Mouse (Mus musculus) forebrain, embryonic 13.5 days (tissue): ENCODE measurements around the gene Gpr75. TPM values are rescaled to one million over a fixed set of nuclear protein-coding genes. Genes with fewer than 3 reads are reported as not detected.

Experiments used
- polyA plus RNA-seq: library from polyadenylated mRNA; unstranded; fragments of >200 nt; fragmentation: Nextera tagmentation; extraction: Ambion mirVana; gene quantifications from 2 replicates; pipeline ENCODE4 v1.2.1, GENCODE M21; 2015

Gene Gpr75
- polyA plus RNA-seq, 1 experiment from 2014 or later, result 1.8 TPM

Other genes with a start within 250 kb of the Gpr75 start
- 8.3 and 10.1 TPM in 2 replicates for gene Acyp2, start 235.8 kb upstream of the Gpr75 start, polyA plus RNA-seq
- gene Psme4, start 113.6 kb upstream of the Gpr75 start, polyA plus RNA-seq, result 23.7 and 27.2 TPM in 2 replicates
- gene Asb3, start 58 bp downstream of the Gpr75 start, polyA plus RNA-seq, result 34.8 and 40.2 TPM in 2 replicates
- gene Erlec1, start 69.0 kb downstream of the Gpr75 start, polyA plus RNA-seq, result 9.6 and 10.2 TPM in 2 replicates
- gene Chac2, start 101.0 kb downstream of the Gpr75 start, polyA plus RNA-seq, result 19.0 and 19.7 TPM in 2 replicates